Mouse (Mus musculus): ENCODE data around the gene Tstd1.

The Tstd1 gene

DNA sequence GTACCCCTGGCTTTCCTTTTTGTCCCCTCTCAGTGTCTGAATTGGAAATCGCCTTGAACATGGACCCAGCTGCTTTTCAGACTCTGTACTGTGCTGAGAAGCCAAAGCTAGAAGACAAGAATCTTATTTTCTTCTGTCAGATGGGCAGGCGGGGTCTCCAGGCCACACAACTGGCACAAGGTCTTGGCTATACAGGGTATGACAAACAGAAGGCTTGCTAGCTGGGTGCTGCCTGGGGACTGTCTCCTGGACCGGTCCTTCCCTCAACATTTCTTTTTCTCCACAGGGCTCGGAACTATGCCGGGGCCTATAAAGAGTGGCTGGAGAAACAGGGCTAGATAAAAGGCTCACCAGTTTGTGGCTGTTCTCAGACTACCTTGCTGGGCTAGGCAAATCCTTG lies 1.2 kb downstream of the Tstd1 start:
- DNase-seq, result no peak

GRCm38 (mm10) chr1:171422504-171423095 lies 3.9 kb downstream of the Tstd1 start:
- no peak for DNase-seq

DNA sequence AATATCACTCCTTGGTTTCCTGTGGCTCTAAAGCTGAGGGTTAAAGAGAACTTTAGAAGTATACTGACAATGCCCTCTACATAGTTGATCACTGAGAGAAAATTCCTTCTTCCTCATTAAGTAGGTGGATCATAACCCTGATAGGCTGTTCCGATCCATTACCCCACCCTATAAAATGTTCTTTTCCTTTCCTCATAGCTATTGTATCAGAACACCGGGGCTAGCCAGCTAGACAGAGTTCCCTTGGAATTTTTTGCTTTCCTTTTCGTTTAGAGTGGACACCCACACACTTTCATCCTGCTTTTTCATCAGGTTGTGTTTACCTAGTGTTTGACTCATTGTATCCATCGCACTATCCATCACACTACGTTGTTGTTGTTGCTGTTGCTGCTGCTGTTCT lies 6.0 kb downstream of the Tstd1 start:
- DNase-seq, result no peak

- DNase-seq, result no peak
Measured at GRCm38 (mm10) chr1:171425126-171425525, 6.5 kb downstream of the Tstd1 start.

DNA sequence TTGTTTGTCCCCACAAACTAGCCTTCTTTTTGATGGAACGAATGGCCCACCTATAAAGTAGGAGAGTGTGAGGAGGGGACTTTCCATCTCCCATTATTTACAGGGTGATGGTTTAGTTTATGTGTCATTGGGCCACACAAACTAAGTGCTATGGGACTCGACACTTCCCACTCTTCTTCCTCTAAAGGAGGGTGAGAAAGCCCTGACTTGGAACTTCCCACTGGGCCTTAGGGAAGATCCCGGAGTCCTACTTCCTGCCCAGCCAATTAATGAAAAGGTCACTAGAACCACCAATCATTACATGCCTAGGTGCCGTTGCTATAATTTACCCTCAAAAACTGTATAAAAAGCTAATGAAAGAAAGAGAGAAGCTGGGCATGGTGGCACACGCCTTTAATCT lies 13.5 kb downstream of the Tstd1 start:
- no peak for DNase-seq

DNA sequence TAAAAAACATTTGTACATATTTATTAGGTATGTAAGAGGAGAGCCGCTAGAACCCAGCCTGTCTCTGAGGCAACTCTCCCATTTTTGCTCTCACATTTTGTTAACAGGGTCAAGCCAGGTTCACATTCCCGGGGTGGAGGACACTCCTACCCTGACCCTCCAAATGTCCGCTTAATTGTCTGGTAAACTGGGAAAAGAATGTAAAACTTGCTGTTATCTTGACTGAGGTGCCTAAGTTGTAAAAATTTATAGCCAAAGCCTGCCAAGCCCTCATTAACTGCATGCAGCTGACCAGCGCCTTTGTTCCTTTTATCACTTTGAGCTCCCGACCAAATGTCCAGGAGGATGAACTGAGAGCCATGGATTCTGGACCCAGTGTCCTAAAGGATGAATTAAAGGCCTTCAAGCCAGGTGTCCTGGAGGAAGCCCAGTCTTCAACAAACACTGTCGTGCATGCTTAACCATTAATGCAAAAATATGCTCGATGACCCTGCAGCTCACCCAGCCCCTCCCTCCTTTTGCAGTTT lies 16.7 kb downstream of the Tstd1 start:
- DNase-seq, result no peak

GRCm38 (mm10) chr1:171435974-171436373 lies 17.3 kb downstream of the Tstd1 start:
- DNase-seq, result no peak

DNA sequence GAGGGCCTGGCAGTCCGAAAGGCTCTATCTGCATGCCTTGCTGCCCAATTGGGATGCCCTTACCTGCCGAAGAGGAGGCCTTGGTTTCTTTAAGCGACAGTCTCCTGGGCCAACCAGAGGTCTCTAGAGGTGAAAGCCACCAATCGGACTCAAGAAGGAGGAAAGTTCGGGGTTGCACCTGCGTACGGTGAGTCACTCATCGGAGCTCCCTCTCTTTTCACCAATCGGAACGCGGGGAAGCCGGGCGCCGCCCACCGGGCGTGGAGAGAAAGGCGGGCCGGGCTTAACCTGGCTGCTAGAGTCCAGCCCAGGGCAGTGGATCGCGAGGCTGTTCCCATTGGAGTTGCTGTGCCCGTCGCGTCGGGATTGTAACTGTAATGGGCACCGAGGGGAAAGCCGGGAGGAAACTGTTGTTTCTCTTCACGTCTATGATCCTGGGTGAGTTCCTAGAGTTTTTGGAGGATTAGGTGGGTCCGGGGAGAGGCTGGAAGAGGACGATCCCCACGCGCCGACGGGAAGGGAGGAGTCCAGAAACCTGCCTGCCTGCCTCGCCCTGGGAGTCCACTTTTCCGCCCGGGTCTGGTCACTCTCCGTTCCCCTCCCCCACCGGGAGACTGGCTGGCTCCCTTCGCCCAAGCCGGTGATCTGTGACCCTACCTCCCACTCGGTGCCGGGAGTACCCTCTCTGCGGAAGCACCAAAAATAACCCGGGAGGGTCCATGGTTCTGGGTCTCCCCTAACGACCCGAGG lies 18.8 kb downstream of the Tstd1 start, which contains the start of gene F11r:
Gene F11r, plus strand, starts transcription at position 272 of the 750 bp plus-strand sequence.
- peak; percentile 91 for DNase-seq

GRCm38 (mm10) chr1:171438014-171438670 lies 19.5 kb downstream of the Tstd1 start:
- DNase-seq, result no peak

DNA sequence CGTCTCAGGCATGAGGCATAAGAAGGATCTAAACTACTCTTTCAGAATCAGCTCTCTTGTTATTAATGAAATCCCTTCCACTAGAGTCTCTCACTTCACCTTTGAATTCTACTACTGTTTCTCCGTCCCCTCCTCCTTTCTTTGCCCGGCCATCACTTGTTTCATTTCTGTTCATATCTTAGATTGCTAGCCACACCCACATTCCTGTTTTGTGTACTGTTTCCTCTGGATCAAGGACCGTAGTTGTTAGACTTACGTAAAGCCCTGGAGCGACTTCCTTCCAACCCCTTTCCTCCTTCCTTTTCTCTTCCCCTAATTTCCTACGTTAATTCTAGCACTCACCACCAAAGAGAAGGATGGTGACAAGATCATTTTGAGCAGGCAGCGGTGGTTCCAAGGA lies 20.4 kb downstream of the Tstd1 start:
- no peak for DNase-seq

GRCm38 (mm10) chr1:171440025-171440725 lies 21.5 kb downstream of the Tstd1 start:
- DNase-seq, result no peak

DNA sequence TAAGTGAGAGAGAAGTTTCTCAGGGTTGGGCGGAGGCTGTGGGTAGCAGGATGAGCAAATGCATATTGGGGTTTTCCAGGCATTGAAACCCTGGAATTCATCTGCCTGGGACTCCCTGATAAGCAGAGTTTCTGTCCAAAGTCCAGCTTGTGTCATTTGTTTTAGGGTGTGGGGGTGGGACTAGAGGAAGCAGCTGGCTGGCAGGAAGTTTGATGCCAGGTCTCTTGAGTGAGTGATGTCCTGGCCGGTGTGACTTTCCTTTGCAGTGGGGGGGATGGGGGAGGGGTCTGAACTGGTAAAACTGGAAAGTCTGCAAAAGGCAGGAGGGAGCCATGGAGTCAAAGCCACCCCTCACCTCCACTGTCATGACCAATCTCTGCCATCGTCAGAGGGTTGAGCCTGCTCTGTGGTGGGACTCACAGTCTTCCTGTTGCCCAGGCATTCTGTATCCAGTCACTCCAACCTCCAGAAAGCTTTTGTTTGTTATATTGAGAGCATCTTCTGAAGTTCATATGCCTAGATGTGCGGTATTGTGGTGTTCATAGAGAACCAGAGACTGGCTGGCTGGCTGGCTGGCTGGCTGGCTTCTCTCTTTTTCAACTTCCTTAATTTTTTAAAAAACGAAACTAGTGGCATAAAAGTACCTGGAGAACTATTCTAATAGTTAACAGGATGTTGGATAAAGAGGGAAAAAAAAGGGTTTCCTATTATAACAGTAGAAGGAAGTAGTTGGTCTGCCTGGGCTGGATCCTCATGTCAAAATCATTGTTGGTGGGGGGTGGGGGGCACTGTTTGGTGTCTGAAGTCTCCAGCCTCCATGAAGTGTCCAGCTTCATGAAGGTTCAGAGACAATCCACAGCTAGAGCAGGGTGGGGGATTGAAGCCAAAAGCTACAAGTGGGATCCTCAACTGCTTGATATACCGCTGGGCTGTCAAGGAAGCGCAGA lies 23.1 kb downstream of the Tstd1 start:
- no peak for DNase-seq

- DNase-seq, result no peak
Measured at GRCm38 (mm10) chr1:171442413-171442760, 23.7 kb downstream of the Tstd1 start.

DNA sequence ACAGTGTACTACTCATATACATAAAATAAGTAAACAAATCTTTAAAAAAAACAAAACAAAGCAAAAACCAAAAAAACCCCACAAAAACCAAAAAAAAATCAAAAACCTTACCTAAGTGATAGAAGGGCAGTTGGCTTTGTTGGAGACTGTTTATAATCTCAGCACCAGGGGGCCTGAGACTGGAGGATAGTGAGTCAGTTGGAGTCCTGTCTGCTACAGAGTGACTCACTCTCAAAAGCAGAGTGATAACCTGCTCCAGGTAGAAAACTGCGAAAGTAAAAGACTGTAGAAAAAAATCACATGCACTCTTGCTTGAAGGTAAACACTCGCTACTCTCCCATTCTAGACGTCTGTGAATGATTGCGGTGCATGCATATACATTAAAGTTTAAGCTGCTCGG lies 26.4 kb downstream of the Tstd1 start:
- no peak for DNase-seq

DNA sequence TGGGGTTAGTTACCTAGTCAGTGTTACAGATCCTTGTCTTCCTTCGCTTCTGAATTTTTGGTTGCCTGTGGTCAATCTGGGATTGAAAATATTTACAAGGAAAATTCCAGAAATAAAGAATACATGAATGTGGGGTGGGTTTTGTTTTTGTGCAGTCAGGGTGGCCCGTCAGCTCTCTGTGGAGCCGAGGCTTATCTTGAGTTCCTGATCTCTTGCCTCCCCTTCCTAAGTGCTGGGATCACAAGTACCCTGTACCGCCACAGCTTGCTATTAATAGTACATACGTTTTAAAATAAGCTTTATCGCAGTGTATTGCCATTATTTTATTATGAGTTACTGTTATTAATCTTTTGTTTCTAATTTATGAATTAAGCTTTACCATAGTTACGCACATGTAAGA lies 28.2 kb downstream of the Tstd1 start:
- no peak for DNase-seq

- DNase-seq, result no peak
Measured at GRCm38 (mm10) chr1:171447692-171448091, 29.0 kb downstream of the Tstd1 start.

GRCm38 (mm10) chr1:171450062-171450461 lies 31.4 kb downstream of the Tstd1 start:
- no peak for DNase-seq

DNA sequence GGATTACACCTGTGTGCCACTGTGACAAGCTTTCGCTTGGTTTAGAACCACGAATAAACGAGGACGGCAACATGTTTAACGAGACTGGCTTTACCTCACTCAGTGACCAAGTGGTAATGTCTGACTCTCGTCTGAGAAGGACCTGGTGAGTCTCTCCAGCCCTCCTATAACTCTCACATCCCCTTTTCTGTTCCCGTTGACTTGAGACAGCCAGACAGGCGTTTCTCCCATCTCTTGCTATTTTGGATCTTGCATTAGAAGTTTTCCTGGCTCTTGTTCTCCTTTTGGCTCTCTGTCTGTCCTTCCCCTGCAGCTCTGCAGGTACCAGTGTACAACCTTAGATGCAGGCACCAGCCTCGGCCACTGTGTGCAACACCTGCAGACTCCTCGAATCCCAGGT lies 32.3 kb downstream of the Tstd1 start:
- DNase-seq, result no peak

DNA sequence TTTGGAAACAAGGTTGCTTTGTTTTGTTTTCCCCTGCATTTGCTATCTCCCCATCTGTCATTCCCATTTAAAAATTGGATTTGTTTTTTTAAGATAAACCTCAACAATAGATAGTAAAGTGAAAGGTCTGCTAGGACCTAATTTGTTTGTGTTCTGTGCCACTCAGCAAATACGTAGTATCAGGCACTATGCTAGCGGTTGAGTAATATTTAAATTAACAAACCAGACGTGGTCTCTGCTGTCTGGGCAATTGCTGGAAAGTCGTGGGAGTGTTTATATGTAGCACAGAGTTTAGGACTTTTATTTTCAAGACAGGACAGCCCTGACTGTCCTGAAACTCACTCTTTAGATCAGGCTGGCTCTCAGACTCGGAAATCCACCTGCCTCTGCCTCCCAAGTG lies 33.9 kb downstream of the Tstd1 start:
- DNase-seq, result no peak

DNA sequence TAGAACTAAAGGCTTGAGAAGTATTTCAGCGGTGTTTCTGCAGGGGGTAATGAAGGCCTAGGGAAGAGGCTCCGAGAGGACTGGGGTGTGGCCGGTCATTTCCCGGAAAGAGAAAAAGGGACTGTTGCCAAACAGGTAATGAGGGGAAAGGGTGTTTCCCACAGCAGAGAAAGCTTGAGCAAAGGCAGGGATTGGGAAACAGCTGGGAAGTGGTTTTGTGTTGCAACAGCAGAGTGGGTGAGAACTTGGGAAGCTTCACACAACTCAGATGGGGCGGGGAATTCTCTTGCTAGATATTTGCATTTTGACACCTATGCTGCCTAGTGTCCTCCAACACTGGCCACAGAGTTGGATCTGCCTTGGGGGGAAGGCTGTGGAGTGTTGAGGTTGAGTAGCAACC lies 34.3 kb downstream of the Tstd1 start:
- DNase-seq, result no peak

DNA sequence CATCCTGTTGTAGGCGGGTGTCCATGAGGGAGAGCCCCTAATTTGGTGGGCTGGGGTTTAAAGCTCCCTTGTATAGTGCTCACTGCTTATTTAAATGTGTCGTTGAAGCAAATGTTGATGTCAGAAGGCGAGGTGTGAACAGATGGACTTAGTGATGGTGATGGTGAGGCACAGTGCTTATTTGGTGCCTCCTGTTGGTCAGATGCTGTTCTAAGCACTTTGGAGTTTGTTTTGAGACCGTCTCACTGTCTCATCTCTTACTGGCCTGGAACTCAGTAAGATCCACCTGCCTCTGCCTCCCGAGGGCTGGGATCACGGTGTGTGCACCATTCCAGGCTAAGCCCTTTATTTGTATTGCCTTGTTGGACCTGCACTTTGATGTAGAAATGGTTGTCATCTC lies 36.3 kb downstream of the Tstd1 start:
- DNase-seq, result no peak

DNA sequence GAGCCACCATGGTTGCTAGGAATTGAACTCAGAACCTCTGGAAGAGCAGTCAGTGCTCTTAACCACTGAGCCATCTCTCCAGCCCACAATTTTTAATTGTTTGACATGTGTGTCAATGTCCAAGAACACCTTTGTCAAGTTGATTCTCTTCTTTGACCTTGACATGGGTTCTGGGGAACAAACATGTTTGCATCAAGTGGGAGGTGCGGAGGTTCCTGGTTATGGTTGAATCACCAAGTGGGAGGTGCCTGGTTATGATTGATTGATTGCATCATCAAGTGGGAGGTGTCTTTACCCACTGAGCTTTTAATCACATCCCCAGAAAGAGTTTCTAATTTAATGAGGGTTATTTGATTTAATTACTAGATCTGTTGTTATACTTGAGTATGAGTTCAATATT lies 38.9 kb downstream of the Tstd1 start:
- no peak for DNase-seq

Data from cerebellum, adult 9-11 months (tissue).